Mouse (Mus musculus) embryonic facial prominence, embryonic 10.5 days (tissue): ENCODE data around the gene Tepsin. TPM values are rescaled to one million over a fixed set of nuclear protein-coding genes. Genes with fewer than 3 reads are reported as not detected.

Experiments
- DNase-seq: peaks from one replicate; pipeline ENCODE4 v3.0.0-alpha.2; 2017; ENCODE audit warnings: low spot score
- H3K27ac ChIP-seq: fragments of 300-500 bp; sonication (generic); replicated peaks from 2 replicates; pipeline ENCODE4 v1.5.1; 2016; ENCODE audit warnings: mild to moderate bottlenecking
- H3K27me3 ChIP-seq: fragments of 300-500 bp; sonication (generic); replicated peaks from 2 replicates; pipeline ENCODE4 v1.6.1; 2016; ENCODE audit warnings: low read depth, mild to moderate bottlenecking; ENCODE audit not compliant: poor library complexity, severe bottlenecking
- H3K36me3 ChIP-seq: fragments of 300-500 bp; sonication (generic); replicated peaks from 2 replicates; pipeline ENCODE4 v1.6.1; 2016; ENCODE audit warnings: mild to moderate bottlenecking, moderate library complexity
- H3K4me1 ChIP-seq: fragments of 300-500 bp; sonication (generic); 2 replicates; pipeline ENCODE4 v1.6.1; 2016
- H3K4me3 ChIP-seq: fragments of 300-500 bp; sonication (generic); 2 replicates; pipeline ENCODE4 v1.5.1; 2016; ENCODE audit warnings: mild to moderate bottlenecking, moderate library complexity
- H3K9me3 ChIP-seq: fragments of 300-500 bp; sonication (generic); 2 replicates; pipeline ENCODE4 v1.6.1; 2016; ENCODE audit warnings: mild to moderate bottlenecking
- WGBS: fragments of 180-500 bp; shearing (Covaris S2); methylation state at CpG from one replicate; pipeline ENCODE4 v1.1.7; 2016; 5-methylcytosine and 5-hydroxymethylcytosine counted together
- polyA plus RNA-seq: library from polyadenylated mRNA; unstranded; fragments of >200 nt; fragmentation: Nextera tagmentation; extraction: Ambion mirVana; gene quantifications from 2 replicates; pipeline ENCODE4 v1.2.1, GENCODE M21; 2016

Tepsin gene
- polyA plus RNA-seq, 1 experiment from 2014 or later = 21.4 TPM

DNA sequence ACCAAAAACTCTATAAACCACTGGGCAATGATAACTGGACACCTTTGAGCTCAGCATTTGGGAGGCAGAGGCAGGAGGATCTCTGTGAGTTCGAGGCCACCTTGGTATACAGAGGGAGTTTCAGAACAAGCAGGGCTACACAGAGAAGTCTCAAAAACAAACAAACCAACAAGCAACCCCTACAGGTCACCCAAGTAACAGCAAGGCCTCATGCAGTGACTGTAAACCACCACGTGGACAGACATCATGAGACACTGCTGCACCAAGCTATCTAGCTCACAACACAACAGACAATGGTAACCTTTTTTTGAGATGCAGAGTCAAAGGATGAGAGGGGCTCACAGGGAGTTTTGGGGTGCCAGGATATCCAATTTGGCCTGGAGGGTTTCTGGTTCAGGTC is 28.3 kb upstream of the Tepsin start:
- peaks cover 94% of the 10 kb centered on the region for H3K36me3 ChIP-seq
- H3K4me1 ChIP-seq = peaks cover 9% of the 10 kb centered on the region; the same call in 1 of the 2 replicates

DNA sequence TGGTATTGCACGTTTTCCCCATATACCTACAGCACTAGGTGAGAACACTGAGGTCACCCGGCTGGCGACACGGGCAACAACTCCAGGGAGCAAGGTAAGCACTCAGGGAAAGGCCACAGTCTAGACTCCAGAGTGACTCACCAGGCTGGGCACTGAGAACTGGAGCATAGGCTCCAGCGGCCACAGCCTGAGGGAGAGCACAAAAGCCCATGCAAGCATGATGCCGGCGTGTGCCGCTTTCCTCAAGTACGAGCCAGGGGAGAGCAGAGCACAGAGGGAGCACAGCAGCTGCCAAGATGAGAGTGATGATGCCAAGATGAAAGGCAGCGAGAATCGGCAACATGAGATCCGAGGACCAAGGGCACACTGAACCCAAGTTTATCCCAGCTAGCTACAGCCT is 23.6 kb upstream of the Tepsin start:
- Histone ChIP-seq H3K36me3 (peaks cover 94% of the 10 kb centered on the region), H3K27ac (no peak overlapping the region), H3K9me3 (no peaks in the 10 kb centered on the region), H3K27me3 (no peaks in the 10 kb centered on the region), H3K4me1 (peaks cover 9% of the 10 kb centered on the region; the same call in 1 of the 2 replicates), H3K4me3 (no peak overlapping the region)
- WGBS = 91% methylated on average over 12 of the region's 12 CpGs
- DNase-seq = no peak

More for the DNA sequence above, 28.3 kb upstream of the Tepsin start:
- no peaks in the 10 kb centered on the region for H3K9me3 ChIP-seq
- DNase-seq = no peak
- 84% methylated on average over 2 of the region's 2 CpGs for WGBS
- no peaks in the 10 kb centered on the region for H3K27me3 ChIP-seq
- no peak overlapping the region for H3K27ac ChIP-seq
- no peak overlapping the region for H3K4me3 ChIP-seq

DNA sequence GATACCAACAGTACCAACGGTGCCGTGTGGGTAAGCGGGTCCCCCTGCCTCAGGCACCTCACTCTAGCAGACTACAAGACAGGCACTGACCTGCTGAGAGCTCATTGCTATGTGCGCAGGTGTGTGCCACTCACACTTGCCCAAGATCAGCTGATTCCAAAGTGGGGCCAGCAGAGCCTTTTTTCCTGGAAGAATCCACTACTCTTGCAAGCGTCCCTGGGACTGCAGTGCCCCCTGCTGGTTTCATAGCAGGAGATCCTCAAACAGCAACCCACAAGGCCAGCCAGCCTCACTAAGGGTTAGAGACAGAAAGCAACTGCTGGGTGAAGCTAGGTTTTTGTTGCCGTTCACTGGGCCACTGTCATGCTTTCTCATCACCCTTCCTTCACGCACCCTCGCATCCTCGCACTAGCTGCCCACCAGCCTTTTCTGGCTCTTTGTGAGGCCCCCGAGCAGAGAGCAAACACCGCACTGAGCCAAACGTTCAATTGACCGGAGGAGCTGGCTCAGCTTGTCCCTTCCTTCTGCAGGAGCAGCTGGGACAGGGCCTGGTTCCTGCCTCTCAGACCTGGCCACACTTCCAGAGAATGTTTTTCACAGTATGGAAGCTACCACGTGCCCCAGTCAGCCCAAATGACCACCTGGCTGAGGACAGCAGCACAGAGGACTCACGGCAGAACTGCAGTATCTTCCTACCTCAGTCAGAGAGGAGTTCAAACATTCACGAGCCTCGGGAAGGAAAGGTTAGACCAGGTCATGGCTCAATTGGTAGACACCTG is 22.3 kb upstream of the Tepsin start:
- no peaks in the 10 kb centered on the region for H3K27me3 ChIP-seq
- peaks cover 9% of the 10 kb centered on the region; the same call in 1 of the 2 replicates for H3K4me1 ChIP-seq
- no peaks in the 10 kb centered on the region for H3K9me3 ChIP-seq
- WGBS = 85% methylated on average over 17 of the region's 17 CpGs
- H3K4me3 ChIP-seq = no peak overlapping the region
- H3K27ac ChIP-seq = no peak overlapping the region
- peaks cover 94% of the 10 kb centered on the region for H3K36me3 ChIP-seq
- DNase-seq = peak; percentile 72

DNA sequence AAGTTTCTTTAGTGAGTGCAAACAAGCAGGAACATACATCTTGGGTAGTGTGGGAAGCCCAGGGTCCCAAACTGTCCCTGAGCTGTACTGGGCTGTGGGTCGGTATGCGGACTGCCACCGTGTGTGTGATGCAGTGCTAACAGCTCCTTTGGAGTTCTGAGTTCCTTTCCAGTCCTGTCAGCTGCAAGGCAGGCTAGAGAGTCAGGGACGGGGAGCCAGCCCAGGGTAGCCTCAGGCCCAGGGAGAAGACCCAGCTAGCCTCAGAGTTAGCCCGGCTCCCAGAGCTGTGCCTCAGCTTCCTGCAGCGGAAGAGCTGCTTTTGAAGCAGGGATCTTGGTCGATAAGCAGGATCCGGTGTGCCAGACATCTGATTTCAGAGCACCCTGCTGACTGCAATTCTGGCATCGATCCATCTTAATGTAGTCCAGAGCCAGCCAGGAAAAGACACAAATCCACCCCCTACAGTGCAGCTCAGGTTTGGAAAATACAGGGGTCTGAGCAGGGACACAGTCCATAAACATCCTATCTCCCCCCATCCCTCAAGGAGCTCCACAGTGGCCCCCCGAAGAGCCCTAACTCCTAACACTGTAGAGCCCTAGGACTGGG is 21.5 kb upstream of the Tepsin start:
- H3K36me3 ChIP-seq = peaks cover 97% of the 10 kb centered on the region
- peaks cover 15% of the 10 kb centered on the region for H3K4me1 ChIP-seq
- H3K27ac ChIP-seq = no peak overlapping the region
- DNase-seq = no peak
- H3K4me3 ChIP-seq = no peak overlapping the region
- no peaks in the 10 kb centered on the region for H3K9me3 ChIP-seq
- WGBS = 92% methylated on average over 10 of the region's 10 CpGs
- no peaks in the 10 kb centered on the region for H3K27me3 ChIP-seq

DNA sequence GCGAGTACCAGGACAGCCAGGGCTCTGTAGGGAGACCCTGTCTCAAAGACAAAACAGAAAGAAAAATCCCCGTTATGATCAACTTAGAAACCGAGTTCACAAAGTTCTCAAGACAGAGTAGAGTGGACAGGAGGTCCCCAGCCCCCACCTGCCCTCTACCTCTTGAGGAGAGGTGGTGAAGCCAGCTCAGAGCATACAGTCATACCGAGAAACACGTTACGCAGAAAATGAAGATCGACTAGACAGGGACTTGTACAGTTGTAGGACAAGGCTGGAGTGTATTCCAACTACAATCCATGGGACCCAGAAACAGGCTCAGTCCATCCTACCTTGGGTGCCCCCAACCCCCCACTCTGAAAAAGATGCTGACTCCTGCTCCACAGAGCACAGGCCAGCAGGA is 20.6 kb upstream of the Tepsin start:
- H3K27me3 ChIP-seq = no peaks in the 10 kb centered on the region
- peaks cover 23% of the 10 kb centered on the region for H3K4me1 ChIP-seq
- H3K36me3 ChIP-seq = peaks cover 97% of the 10 kb centered on the region
- H3K4me3 ChIP-seq = no peak overlapping the region
- 94% methylated on average over 7 of the region's 7 CpGs for WGBS
- no peak overlapping the region for H3K27ac ChIP-seq
- no peaks in the 10 kb centered on the region for H3K9me3 ChIP-seq
- no peak for DNase-seq

DNA sequence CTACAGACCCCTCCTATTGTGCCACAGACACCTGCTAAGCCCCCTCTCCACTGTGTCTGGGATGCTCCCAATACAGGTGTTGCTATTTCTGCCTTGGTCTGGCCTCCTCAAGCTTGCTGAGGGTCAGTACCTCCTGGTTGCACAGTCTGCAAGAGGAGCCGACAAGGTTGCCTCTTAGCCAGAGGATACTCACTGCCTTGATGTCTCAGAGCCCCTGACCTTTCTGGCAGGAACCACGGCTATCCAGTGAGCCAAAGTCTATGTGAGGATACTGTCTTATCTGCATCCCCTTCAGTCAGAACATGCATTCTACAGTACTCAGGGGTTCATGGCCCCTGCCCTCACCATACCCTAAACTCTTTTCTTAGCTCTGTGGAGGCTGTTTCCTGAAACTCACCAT is 19.1 kb upstream of the Tepsin start:
- no peaks in the 10 kb centered on the region for H3K27me3 ChIP-seq
- no peak for DNase-seq
- H3K9me3 ChIP-seq = no peaks in the 10 kb centered on the region
- peaks cover 96% of the 10 kb centered on the region for H3K36me3 ChIP-seq
- H3K4me1 ChIP-seq = peaks cover 30% of the 10 kb centered on the region
- H3K27ac ChIP-seq = no peak overlapping the region
- WGBS = 90% methylated on average over 2 of the region's 2 CpGs
- no peak overlapping the region for H3K4me3 ChIP-seq

DNA sequence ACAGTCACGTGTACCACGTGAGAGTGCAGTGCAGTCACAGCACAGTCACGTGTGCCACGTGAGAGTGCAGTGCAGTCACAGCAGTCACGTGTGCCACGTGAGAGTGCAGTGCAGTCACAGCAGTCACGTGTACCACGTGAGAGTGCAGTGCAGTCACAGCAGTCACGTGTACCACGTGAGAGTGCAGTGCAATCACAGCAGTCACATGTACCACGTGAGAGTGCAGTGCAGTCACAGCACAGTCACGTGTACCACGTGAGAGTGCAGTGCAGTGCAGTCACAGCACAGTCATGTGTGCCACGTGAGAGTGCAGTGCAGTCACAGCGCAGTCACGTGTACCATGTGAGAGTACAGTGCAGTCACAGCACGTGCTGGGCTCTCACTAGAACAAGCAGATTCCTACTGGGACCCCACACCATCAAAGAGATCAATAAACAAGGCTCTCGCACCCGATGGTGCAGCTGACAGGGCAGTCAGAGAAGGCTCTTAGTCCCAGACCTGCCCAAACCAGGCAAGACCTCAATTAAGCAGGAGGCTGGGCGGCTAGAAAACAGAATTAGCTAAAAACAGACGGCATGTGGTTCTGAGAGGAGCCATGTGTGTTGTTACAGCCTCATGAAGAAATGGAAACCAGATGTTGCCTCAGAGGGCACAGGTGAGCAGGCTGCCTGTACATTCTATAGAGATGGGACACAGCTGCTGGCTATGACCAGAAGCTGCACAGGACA is 16.1 kb upstream of the Tepsin start:
- DNase-seq = peak; percentile 74
- peak overlapping the region; percentile 59 for H3K27ac ChIP-seq
- H3K27me3 ChIP-seq = no peaks in the 10 kb centered on the region
- peaks cover 89% of the 10 kb centered on the region for H3K36me3 ChIP-seq
- WGBS = 77% methylated on average over 21 of the region's 21 CpGs
- peaks cover 28% of the 10 kb centered on the region for H3K4me1 ChIP-seq
- no peaks in the 10 kb centered on the region for H3K9me3 ChIP-seq
- H3K4me3 ChIP-seq = peak overlapping the region; percentile 6; the same call in 1 of the 2 replicates

DNA sequence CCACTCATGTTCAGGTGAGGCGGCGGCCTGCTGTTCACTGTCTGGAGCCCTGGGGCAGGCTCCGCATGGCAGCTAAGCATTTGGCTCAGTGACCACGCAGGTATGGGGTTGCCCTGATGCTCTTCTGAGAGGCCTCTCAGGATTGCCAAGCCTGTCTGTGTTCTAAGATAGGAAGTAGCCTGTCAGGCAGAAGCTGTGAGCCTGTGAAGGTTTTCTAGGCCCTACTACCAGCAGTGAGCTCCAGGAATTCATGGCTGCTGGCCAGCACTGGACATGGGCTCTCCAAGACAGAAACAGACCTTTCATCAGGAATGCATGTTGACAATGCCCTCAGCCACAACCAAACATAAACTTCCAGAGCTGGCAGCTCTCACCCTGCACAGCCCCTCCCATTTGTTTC is 13.6 kb upstream of the Tepsin start:
- Histone ChIP-seq H3K36me3 (peaks cover 90% of the 10 kb centered on the region), H3K4me1 (peaks cover 28% of the 10 kb centered on the region), H3K27me3 (no peaks in the 10 kb centered on the region), H3K9me3 (no peaks in the 10 kb centered on the region), H3K4me3 (0 out of 2 replicates have a peak overlapping the region, but pooled peaks have one; percentile 6), H3K27ac (no peak overlapping the region)
- DNase-seq = no peak
- 95% methylated on average over 4 of the region's 4 CpGs for WGBS

DNA sequence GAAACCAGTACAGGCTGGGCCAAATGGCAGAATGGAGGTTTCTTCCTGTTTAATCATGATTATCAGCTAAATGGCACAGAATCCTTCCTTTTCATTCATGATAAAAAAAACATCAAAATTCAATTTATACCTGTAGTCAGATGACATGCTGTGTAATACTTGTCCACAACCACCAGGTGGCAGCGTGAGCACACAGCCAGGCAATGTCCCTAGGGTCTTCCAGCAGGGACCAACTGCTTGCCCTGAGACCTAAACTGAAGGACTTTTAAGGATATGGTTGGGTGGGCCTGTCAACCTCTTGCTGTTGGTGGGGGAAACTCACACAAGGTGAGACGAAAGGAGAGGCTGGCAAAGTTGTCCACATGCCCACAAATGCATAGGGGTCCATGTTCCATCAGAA is 12.5 kb upstream of the Tepsin start:
- WGBS = 5% methylated on average over 2 of the region's 2 CpGs
- Histone ChIP-seq H3K36me3 (peaks cover 90% of the 10 kb centered on the region), H3K4me1 (peaks cover 28% of the 10 kb centered on the region), H3K27ac (peak overlapping the region; percentile 19; the same call in 1 of the 2 replicates), H3K4me3 (no peak overlapping the region), H3K9me3 (no peaks in the 10 kb centered on the region), H3K27me3 (no peaks in the 10 kb centered on the region)
- DNase-seq = peak; percentile 79

DNA sequence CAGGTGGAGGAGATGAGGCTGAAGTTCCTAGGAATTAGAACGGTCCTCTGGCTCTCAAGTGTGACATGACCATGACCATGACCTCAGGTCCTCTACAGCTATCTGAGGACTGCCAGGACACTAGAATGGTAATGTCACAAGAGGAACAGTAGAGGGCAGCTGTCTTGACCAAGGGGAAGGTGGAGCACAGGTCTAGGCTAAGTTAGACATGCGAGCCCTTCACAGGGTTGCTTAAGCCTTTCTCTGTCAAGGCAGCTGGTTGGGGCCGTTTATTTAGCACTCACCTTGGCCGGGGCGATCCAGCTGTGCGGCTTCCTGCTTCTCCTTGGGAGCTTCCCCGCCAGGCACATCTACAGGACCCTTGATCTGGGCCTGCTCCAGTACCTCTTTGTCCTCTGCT is 12.0 kb upstream of the Tepsin start:
- H3K4me1 ChIP-seq = peaks cover 27% of the 10 kb centered on the region
- peaks cover 90% of the 10 kb centered on the region for H3K36me3 ChIP-seq
- 70% methylated on average over 7 of the region's 7 CpGs for WGBS
- H3K9me3 ChIP-seq = no peaks in the 10 kb centered on the region
- H3K27me3 ChIP-seq = no peaks in the 10 kb centered on the region
- no peak for DNase-seq
- H3K4me3 ChIP-seq = no peak overlapping the region
- H3K27ac ChIP-seq = peak overlapping the region; percentile 19

DNA sequence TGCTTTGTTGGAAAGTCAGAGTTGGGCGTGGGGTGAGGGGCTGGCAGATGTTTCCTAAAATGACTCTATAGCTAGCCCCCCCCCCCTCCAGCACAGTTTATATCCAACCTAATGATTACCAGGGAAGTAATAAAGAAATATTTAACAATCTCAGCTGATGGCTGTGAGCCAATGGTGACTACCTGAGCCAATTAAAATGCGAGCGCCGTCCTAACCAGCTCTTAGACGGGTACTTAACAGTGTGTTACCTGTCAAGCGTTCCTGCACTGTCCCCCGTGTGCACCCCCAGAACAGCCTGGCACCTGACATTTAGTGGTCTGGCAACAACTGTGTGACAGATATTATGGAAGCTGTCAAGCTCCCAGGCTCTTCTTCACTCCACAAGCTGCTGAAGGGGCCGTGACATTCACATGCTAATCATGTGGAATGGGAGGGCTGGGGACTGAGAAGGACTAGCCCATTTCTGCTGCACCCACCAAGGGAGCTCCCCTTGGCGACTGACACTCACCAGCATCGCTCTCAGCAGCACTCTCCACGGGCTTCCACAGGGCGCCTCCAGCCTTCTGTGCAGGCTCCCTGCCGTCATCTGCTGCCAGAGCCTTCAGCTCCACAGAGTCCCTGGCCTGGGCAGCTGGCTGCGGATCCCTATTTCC is 11.2 kb upstream of the Tepsin start:
- Histone ChIP-seq H3K27ac (no peak overlapping the region), H3K9me3 (no peaks in the 10 kb centered on the region), H3K4me3 (no peak overlapping the region), H3K27me3 (no peaks in the 10 kb centered on the region), H3K4me1 (peaks cover 18% of the 10 kb centered on the region), H3K36me3 (peaks cover 90% of the 10 kb centered on the region)
- DNase-seq = no peak
- WGBS = 74% methylated on average over 14 of the region's 14 CpGs

DNA sequence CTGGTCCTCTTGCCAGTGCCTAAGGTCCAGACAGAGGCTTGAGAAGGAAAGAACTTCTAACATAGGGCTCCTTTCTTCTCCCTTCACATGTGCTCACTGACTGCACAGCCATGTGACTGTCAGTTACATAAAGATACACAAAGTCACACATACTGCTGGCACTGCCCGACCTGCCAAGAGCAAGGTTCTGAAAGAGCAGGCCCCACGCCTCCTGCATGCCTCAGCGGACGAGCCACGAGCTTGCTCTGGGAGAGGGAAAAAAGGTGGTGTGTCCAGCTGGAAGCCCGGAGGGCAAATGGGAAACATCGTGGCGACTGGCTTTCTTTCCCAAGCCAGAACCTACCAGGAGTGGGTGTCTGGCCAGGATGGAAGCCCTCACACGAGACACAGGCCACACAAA is 9.3 kb upstream of the Tepsin start:
- no peak for DNase-seq
- Histone ChIP-seq H3K27ac (no peak overlapping the region), H3K4me3 (no peak overlapping the region), H3K36me3 (peaks cover 86% of the 10 kb centered on the region), H3K9me3 (no peaks in the 10 kb centered on the region), H3K27me3 (no peaks in the 10 kb centered on the region), H3K4me1 (peaks cover 6% of the 10 kb centered on the region; the same call in 1 of the 2 replicates)
- WGBS = 89% methylated on average over 9 of the region's 9 CpGs
